Mouse (Mus musculus): Measurements from ENCODE around the gene Zfp764.
"Not testable (repeated sequence)": the region's sequence is repeated elsewhere in the genome, so short reads cannot be mapped to it uniquely, and the experiment has no call there.

The Zfp764 gene

GRCm38 (mm10) chr7:127390306-127390705, 16.3 kb downstream of the Zfp764 start:
- DNase-seq (ENCODE audit: low spot score) = no peak

- not testable (repeated sequence) for DNase-seq (ENCODE audit: low spot score)
These were observed 18.4 kb downstream of the Zfp764 start for GRCm38 (mm10) chr7:127388201-127388600.

GRCm38 (mm10) chr7:127386641-127387392, 19.8 kb downstream of the Zfp764 start, which contains the start of gene 9130019O22Rik:
Gene 9130019O22Rik (minus strand): TSS chr7:127387166.
- DNase-seq (ENCODE audit: low spot score) = peak; percentile 85

GRCm38 (mm10) chr7:127385560-127385959, 21.1 kb downstream of the Zfp764 start:
- DNase-seq (ENCODE audit: low spot score) = not testable (repeated sequence)

- DNase-seq (ENCODE audit: low spot score) = no peak
These were observed 28.2 kb downstream of the Zfp764 start for GRCm38 (mm10) chr7:127378310-127378921.

- DNase-seq (ENCODE audit: low spot score) = peak; percentile 90
These were observed 31.1 kb downstream of the Zfp764 start, which contains the start of gene Zfp747 for GRCm38 (mm10) chr7:127375271-127376245. Gene Zfp747 (minus strand): TSS chr7:127376050.

- DNase-seq (ENCODE audit: low spot score) = not testable (repeated sequence)
These were observed 34.8 kb downstream of the Zfp764 start for GRCm38 (mm10) chr7:127371870-127372269.

- no peak for DNase-seq (ENCODE audit: low spot score)
These were observed 35.4 kb downstream of the Zfp764 start for GRCm38 (mm10) chr7:127371213-127371612.

GRCm38 (mm10) chr7:127366249-127366648, 40.4 kb downstream of the Zfp764 start:
- DNase-seq (ENCODE audit: low spot score) = no peak

- DNase-seq (ENCODE audit: low spot score) = no peak
These were observed 42.5 kb downstream of the Zfp764 start for GRCm38 (mm10) chr7:127364166-127364565.

- DNase-seq (ENCODE audit: low spot score) = no peak
These were observed 43.1 kb downstream of the Zfp764 start for GRCm38 (mm10) chr7:127363475-127363921.

- not testable (repeated sequence) for DNase-seq (ENCODE audit: low spot score)
These were observed 44.2 kb downstream of the Zfp764 start for GRCm38 (mm10) chr7:127362418-127362817.

- no peak for DNase-seq (ENCODE audit: low spot score)
These were observed 45.2 kb downstream of the Zfp764 start for GRCm38 (mm10) chr7:127361449-127361848.

GRCm38 (mm10) chr7:127360265-127360664, 46.4 kb downstream of the Zfp764 start:
- no peak for DNase-seq (ENCODE audit: low spot score)

- no peak for DNase-seq (ENCODE audit: low spot score)
These were observed 48.1 kb downstream of the Zfp764 start for GRCm38 (mm10) chr7:127358472-127358871.

- no peak for DNase-seq (ENCODE audit: low spot score)
These were observed 48.8 kb downstream of the Zfp764 start for GRCm38 (mm10) chr7:127357871-127358270.

- no peak for DNase-seq (ENCODE audit: low spot score)
These were observed 50.8 kb downstream of the Zfp764 start for GRCm38 (mm10) chr7:127355796-127356195.
